Mouse (Mus musculus) small intestine, adult 10 weeks (tissue): ENCODE measurements around the gene Xirp1. TPM values are rescaled to one million over a fixed set of nuclear protein-coding genes. Genes with fewer than 3 reads are reported as not detected.

ENCODE experiments used
- polyA plus RNA-seq: library from polyadenylated mRNA; stranded (reverse); fragments of 350-450 nt; fragmentation: Illumina TruSeq; extraction: RNeasy Lipid Tissue Mini Kit (QIAGEN cat#74804); gene quantifications from one replicate; pipeline ENCODE4 v1.2.3, GENCODE M21; 2014; ENCODE audit warnings: low replicate concordance

Xirp1 gene
- polyA plus RNA-seq: not detected

GRCm38 (mm10) chr9:120023086-120023811 is at the start of gene Xirp1:
Gene Xirp1, minus strand, starts transcription at chr9:120023598.

GRCm38 (mm10) chr9:120069779-120070178 is 46.4 kb upstream of the Xirp1 start, which contains the start of gene Cx3cr1:
Gene Cx3cr1, minus strand, starts transcription at chr9:120069879.

GRCm38 (mm10) chr9:119984536-119985011 is 38.8 kb downstream of the Xirp1 start, which contains the start of gene Csrnp1:
Gene Csrnp1, minus strand, starts transcription at chr9:119984658.

Other genes with a start within 250 kb of the Xirp1 start
- 0.11 TPM for gene Scn11a, start 198.1 kb downstream of the Xirp1 start, polyA plus RNA-seq
- gene Wdr48, start 128.7 kb downstream of the Xirp1 start, polyA plus RNA-seq: 32.1 TPM
- 3.1 TPM for gene Gorasp1, start 86.0 kb downstream of the Xirp1 start, polyA plus RNA-seq
- not detected for gene Ttc21a, start 86.0 kb downstream of the Xirp1 start, polyA plus RNA-seq
- not detected for gene Csrnp1, start 38.9 kb downstream of the Xirp1 start, polyA plus RNA-seq
- 6.2 TPM for gene Cx3cr1, start 46.3 kb upstream of the Xirp1 start, polyA plus RNA-seq
- gene Ccr8, start 68.5 kb upstream of the Xirp1 start, polyA plus RNA-seq: not detected
- gene Slc25a38, start 86.8 kb upstream of the Xirp1 start, polyA plus RNA-seq: 0.71 TPM
- gene Rpsa, start 104.1 kb upstream of the Xirp1 start, polyA plus RNA-seq: 52.5 TPM
- gene Mobp, start 126.1 kb upstream of the Xirp1 start, polyA plus RNA-seq: not detected